Mouse (Mus musculus): ENCODE data around the gene Sipa1l1. TPM values are rescaled to one million over a fixed set of nuclear protein-coding genes. Genes with fewer than 3 reads are reported as not detected.

The Sipa1l1 gene
- polyA plus RNA-seq, 1 experiment from 2014 or later, result 10.9 TPM

GRCm38 (mm10) chr12:82407531-82408255 lies 238.6 kb downstream of the Sipa1l1 start:
- 77% methylated on average over 5 of the region's 5 CpGs for WGBS
- Histone ChIP-seq H3K27me3 (replicated peaks) (no peaks in the 10 kb centered on the region), H3K4me1 (peaks cover 17% of the 10 kb centered on the region)

GRCm38 (mm10) chr12:82408486-82408885 lies 239.4 kb downstream of the Sipa1l1 start:
- Histone ChIP-seq H3K4me2 (no peak overlapping the region), H3K4me3 (replicated peaks) (no peak overlapping the region), H3K9me3 (replicated peaks) (no peaks in the 10 kb centered on the region), H3K36me3 (peaks cover 3% of the 10 kb centered on the region; the same call in 1 of the 2 replicates), H3K27me3 (replicated peaks) (no peaks in the 10 kb centered on the region), H3K27ac (replicated peaks) (no peak overlapping the region), H3K9ac (replicated peaks) (no peak overlapping the region), H3K4me1 (peaks cover 17% of the 10 kb centered on the region)
- WGBS, result 59% methylated on average over 6 of the region's 6 CpGs
- ATAC-seq (ENCODE audit: low FRiP score), result no peak

More at GRCm38 (mm10) chr12:82407531-82408255, 238.6 kb downstream of the Sipa1l1 start:
- H3K27ac ChIP-seq (replicated peaks), result no peak overlapping the region
- H3K9me3 ChIP-seq (replicated peaks), result no peaks in the 10 kb centered on the region
- no peak for ATAC-seq (ENCODE audit: low FRiP score)
- no peak overlapping the region for H3K9ac ChIP-seq (replicated peaks)
- no peak overlapping the region for H3K4me2 ChIP-seq
- peaks cover 3% of the 10 kb centered on the region; the same call in 1 of the 2 replicates for H3K36me3 ChIP-seq
- H3K4me3 ChIP-seq (replicated peaks), result no peak overlapping the region

DNA sequence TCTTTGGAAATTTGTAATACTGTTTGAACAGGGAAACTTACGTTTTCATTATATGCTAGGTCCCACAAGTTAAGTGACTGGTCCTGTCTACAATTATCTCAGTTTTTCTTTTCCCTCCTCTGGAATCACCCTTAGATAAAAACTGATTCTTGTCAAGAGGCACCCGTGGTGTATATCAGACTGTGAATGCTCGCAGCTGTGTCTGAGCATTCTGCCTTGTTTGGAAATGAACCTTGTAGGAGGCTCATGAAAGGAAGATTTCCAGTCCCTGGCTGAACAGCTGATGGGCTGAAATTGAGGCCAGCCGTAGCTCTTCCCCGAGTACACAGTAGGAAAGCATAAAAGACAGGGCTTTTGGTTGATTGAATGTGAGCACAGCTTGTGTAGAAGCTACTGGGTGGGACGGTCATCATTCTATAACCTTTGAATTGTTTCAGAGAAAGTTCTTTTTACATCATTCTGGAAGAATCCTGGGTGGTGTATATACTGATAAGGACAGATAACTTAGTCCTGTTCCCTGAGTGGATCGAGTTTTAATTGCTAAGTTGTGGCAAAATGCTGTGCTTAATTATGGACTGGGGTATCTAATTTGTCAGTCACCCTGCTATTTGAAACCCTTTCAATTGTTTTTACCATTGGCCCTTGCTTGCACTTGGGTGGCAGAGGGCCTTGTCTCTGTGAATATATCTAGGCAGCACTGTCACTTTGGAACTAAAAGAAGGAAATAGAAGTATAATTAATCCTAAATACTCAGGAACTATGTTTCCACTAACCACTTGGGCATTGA lies 240.8 kb downstream of the Sipa1l1 start:
- WGBS, result 61% methylated on average over 7 of the region's 7 CpGs
- no peak overlapping the region for H3K4me3 ChIP-seq (replicated peaks)
- H3K27me3 ChIP-seq (replicated peaks), result no peaks in the 10 kb centered on the region
- no peak overlapping the region for H3K9ac ChIP-seq (replicated peaks)
- H3K4me1 ChIP-seq, result peaks cover 17% of the 10 kb centered on the region
- ATAC-seq (ENCODE audit: low FRiP score), result no peak
- no peak overlapping the region for H3K27ac ChIP-seq (replicated peaks)
- H3K9me3 ChIP-seq (replicated peaks), result no peaks in the 10 kb centered on the region
- H3K4me2 ChIP-seq, result no peak overlapping the region
- 0 out of 2 replicates have a peak, but pooled peaks cover 2% of the 10 kb centered on the region for H3K36me3 ChIP-seq

DNA sequence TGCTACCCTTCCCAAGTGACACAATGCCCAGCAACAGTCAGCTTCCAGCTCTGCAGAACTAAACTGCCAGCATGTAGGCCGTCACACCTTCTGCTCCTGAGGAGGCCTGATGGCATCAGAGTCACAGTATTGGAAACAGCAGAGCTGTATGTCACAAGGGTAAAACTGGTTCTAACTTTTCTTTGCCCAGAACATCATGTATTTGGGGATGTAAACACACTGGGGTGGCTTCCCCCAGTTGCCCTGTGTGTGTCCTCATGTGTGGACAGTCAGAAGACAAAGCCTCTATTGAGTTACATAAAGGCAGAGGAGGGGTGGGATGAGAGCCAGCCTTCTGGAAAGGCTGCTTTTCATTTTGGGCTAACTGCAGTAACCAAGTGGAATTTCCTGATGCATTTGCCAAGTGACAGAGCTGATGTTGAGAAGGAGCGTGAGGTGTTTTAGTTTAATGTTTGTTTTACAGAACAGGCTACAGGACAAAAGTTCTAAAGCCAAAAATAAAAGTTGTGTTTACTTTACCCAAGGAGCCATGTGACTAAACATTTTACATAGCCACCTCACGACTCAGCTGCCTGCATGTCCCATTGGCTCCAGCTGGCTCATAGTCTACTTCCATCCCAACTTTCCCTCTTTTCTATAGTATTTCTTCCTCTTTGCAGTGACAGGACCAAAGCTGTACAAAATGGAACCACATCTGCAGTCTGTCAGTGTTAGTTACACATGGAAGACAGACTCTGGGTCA lies 243.3 kb downstream of the Sipa1l1 start:
- H3K27me3 ChIP-seq (replicated peaks), result no peaks in the 10 kb centered on the region
- ATAC-seq (ENCODE audit: low FRiP score), result no peak
- peaks cover 10% of the 10 kb centered on the region for H3K36me3 ChIP-seq
- no peak overlapping the region for H3K4me3 ChIP-seq (replicated peaks)
- no peak overlapping the region for H3K4me2 ChIP-seq
- H3K27ac ChIP-seq (replicated peaks), result peak overlapping the region; percentile 64
- peaks cover 14% of the 10 kb centered on the region for H3K4me1 ChIP-seq
- H3K9me3 ChIP-seq (replicated peaks), result no peaks in the 10 kb centered on the region
- H3K9ac ChIP-seq (replicated peaks), result no peak overlapping the region
- 50% methylated on average over 3 of the region's 3 CpGs for WGBS

GRCm38 (mm10) chr12:82415690-82416364 lies 246.7 kb downstream of the Sipa1l1 start:
- ATAC-seq (ENCODE audit: low FRiP score), result no peak
- Histone ChIP-seq H3K4me2 (no peak overlapping the region), H3K27ac (replicated peaks) (no peak overlapping the region), H3K4me3 (replicated peaks) (no peak overlapping the region), H3K9me3 (replicated peaks) (no peaks in the 10 kb centered on the region), H3K27me3 (replicated peaks) (no peaks in the 10 kb centered on the region), H3K9ac (replicated peaks) (no peak overlapping the region), H3K36me3 (peaks cover 13% of the 10 kb centered on the region), H3K4me1 (peaks cover 4% of the 10 kb centered on the region; the same call in 1 of the 2 replicates)
- WGBS, result 80% methylated on average over 4 of the region's 4 CpGs

DNA sequence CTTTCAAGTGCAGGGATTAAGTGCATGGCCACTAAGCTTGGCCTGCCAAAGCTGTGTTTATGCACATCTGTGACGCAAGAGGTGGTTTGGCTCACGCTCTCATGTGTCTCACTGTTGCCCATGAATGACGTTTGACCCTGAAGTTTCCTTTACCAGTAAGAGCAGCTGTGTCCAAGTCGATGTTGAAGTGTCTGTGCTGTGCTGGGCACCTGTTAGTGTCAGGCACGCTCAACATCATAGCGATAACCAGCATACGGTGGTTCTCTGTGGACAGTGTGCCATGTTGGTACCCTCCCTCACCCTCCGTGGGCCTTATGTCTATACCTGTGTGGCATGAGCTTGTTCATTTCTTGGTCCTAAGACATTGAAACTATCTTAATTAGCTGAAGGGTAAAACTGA lies 249.9 kb downstream of the Sipa1l1 start:
- Histone ChIP-seq H3K27me3 (replicated peaks) (no peaks in the 10 kb centered on the region), H3K9ac (replicated peaks) (no peak overlapping the region), H3K4me2 (no peak overlapping the region), H3K36me3 (peaks cover 17% of the 10 kb centered on the region), H3K4me1 (no peaks in the 10 kb centered on the region), H3K9me3 (replicated peaks) (no peaks in the 10 kb centered on the region), H3K27ac (replicated peaks) (no peak overlapping the region), H3K4me3 (replicated peaks) (no peak overlapping the region)
- no peak for ATAC-seq (ENCODE audit: low FRiP score)
- 97% methylated on average over 8 of the region's 8 CpGs for WGBS

GRCm38 (mm10) chr12:82424783-82425182 lies 255.7 kb downstream of the Sipa1l1 start:
- 88% methylated on average over 15 of the region's 15 CpGs for WGBS
- Histone ChIP-seq H3K9me3 (replicated peaks) (no peaks in the 10 kb centered on the region), H3K36me3 (peaks cover 23% of the 10 kb centered on the region; the same call in 1 of the 2 replicates), H3K4me3 (replicated peaks) (no peak overlapping the region), H3K27ac (replicated peaks) (no peak overlapping the region), H3K4me1 (no peaks in the 10 kb centered on the region), H3K27me3 (replicated peaks) (no peaks in the 10 kb centered on the region), H3K4me2 (no peak overlapping the region), H3K9ac (replicated peaks) (no peak overlapping the region)
- ATAC-seq (ENCODE audit: low FRiP score), result no peak

GRCm38 (mm10) chr12:82425853-82426252 lies 256.7 kb downstream of the Sipa1l1 start:
- 90% methylated on average over 11 of the region's 11 CpGs for WGBS
- Histone ChIP-seq H3K9ac (replicated peaks) (no peak overlapping the region), H3K36me3 (peaks cover 23% of the 10 kb centered on the region; the same call in 1 of the 2 replicates), H3K27ac (replicated peaks) (no peak overlapping the region), H3K27me3 (replicated peaks) (no peaks in the 10 kb centered on the region), H3K4me3 (replicated peaks) (no peak overlapping the region), H3K4me1 (no peaks in the 10 kb centered on the region), H3K9me3 (replicated peaks) (no peaks in the 10 kb centered on the region), H3K4me2 (no peak overlapping the region)
- ATAC-seq (ENCODE audit: low FRiP score), result no peak

- H3K4me2 ChIP-seq, result no peak overlapping the region
- ATAC-seq (ENCODE audit: low FRiP score), result no peak
- H3K9ac ChIP-seq (replicated peaks), result no peak overlapping the region
- 94% methylated on average over 2 of the region's 2 CpGs for WGBS
- no peaks in the 10 kb centered on the region for H3K4me1 ChIP-seq
- no peaks in the 10 kb centered on the region for H3K9me3 ChIP-seq (replicated peaks)
- no peak overlapping the region for H3K27ac ChIP-seq (replicated peaks)
- peaks cover 20% of the 10 kb centered on the region; the same call in 1 of the 2 replicates for H3K36me3 ChIP-seq
- no peaks in the 10 kb centered on the region for H3K27me3 ChIP-seq (replicated peaks)
- H3K4me3 ChIP-seq (replicated peaks), result no peak overlapping the region
These were observed 258.3 kb downstream of the Sipa1l1 start for GRCm38 (mm10) chr12:82427416-82427815.

GRCm38 (mm10) chr12:82428466-82428865 lies 259.3 kb downstream of the Sipa1l1 start:
- Histone ChIP-seq H3K36me3 (peaks cover 19% of the 10 kb centered on the region; the same call in 1 of the 2 replicates), H3K4me1 (no peaks in the 10 kb centered on the region)
- no peak for ATAC-seq (ENCODE audit: low FRiP score)

DNA sequence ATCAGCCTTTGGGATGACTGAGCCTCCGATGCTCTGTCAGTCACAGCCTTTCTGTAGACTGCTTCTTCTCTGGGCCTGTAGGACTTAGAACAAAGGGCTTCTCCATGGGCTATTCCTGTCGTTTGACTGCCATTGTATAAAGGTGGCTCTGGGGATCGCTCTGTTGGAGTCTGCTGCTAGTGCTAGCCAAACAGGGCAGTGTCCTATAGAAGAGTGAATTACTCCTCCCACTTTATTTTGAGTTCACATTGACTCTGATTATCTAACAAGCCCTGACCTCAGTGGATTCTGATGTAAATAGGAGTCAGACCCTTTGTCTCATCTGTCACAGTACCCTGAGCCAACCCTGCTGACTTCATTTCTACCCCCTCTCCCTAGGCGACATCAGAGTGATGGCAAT lies 264.2 kb downstream of the Sipa1l1 start:
- Histone ChIP-seq H3K4me2 (no peak overlapping the region), H3K9ac (replicated peaks) (no peak overlapping the region), H3K27me3 (replicated peaks) (no peaks in the 10 kb centered on the region), H3K27ac (replicated peaks) (no peak overlapping the region), H3K9me3 (replicated peaks) (no peaks in the 10 kb centered on the region), H3K36me3 (no peaks in the 10 kb centered on the region), H3K4me1 (peaks cover 8% of the 10 kb centered on the region), H3K4me3 (replicated peaks) (no peak overlapping the region)
- 25% methylated on average over 4 of the region's 4 CpGs for WGBS
- ATAC-seq (ENCODE audit: low FRiP score), result no peak

More at GRCm38 (mm10) chr12:82428466-82428865, 259.3 kb downstream of the Sipa1l1 start:
- Histone ChIP-seq H3K27me3 (replicated peaks) (no peaks in the 10 kb centered on the region), H3K27ac (replicated peaks) (no peak overlapping the region), H3K9me3 (replicated peaks) (no peaks in the 10 kb centered on the region), H3K4me2 (no peak overlapping the region), H3K9ac (replicated peaks) (no peak overlapping the region), H3K4me3 (replicated peaks) (no peak overlapping the region)
- 86% methylated on average over 9 of the region's 9 CpGs for WGBS
